Comparison of ENCODE assay signal across 10 mouse cellular contexts in the genomic region with DNA sequence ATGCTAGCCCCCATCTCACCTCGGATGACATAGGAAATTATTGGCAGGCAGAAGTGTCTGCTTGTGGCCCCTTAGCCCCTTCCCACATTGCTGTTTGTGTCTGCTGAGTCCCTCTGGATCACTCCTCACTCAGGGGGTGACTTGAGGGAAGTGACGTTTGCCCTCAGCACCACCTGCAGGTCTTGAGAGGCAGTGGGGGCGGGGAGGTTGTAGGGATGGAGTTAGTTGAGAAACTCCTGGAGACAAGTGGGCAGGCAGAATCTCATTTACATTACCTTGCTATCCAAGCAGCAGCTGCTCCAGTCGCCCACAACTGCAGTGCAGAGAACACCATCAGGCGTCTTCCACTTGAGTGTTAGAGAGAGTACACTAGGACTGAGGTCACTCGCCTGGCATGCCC. TPM values are rescaled to one million over a fixed set of nuclear protein-coding genes. Genes with fewer than 3 reads are reported as not detected.
DNase-seq lines count a peak whose midpoint lies in the region; ATAC-seq and TF ChIP-seq lines count a peak whose summit lies in the region.
"Had no signal": no experiment of that assay in that cellular context is flagged by ENCODE, and none has a peak within 500 bp of the region (broad histone marks: within the 10 kb centered on the region; RNA-seq: fewer than 3 reads in every experiment).

No protein-coding gene starts in this region.

- no peak for TF ChIP-seq POLR2A in thymus, adult 2 months (IDR thresholded peaks at IDR 0.05; ENCODE audit: control insufficient read depth, extremely low read depth, insufficient read depth, low read length, poor library complexity)

- H3K4me1 ChIP-seq in kidney, embryonic 15.5 days: peaks cover 40% of the 10 kb centered on the region
- H3K4me1 ChIP-seq in ES-E14 (ENCODE audit: control insufficient read depth in 2 of 2, insufficient read depth in 2 of 2, low read length in 2 of 2, poor library complexity in 1 of 2): peaks cover 11 to 25% of the 10 kb centered on the region in 2 experiments
- peaks cover 39% of the 10 kb centered on the region for H3K4me1 ChIP-seq in embryonic facial prominence, embryonic 10.5 days
- peaks cover 53% of the 10 kb centered on the region for H3K4me1 ChIP-seq in thymus, adult 2 months (replicated peaks; ENCODE audit: control insufficient read depth, insufficient read depth, low read length)
- H3K4me1 ChIP-seq in midbrain, embryonic 13.5 days (replicated peaks): peaks cover 38% of the 10 kb centered on the region

- H3K9ac ChIP-seq in kidney, embryonic 15.5 days: no peak overlapping the region; the same call in 1 of the 2 replicates
- H3K9ac ChIP-seq in ES-E14 (ENCODE audit: insufficient read depth, low read depth, low read length, poor library complexity, severe bottlenecking): peak overlapping the region; percentile 51
- no peak overlapping the region for H3K9ac ChIP-seq in midbrain, embryonic 13.5 days (replicated peaks)
- H3K9ac ChIP-seq: stomach, embryonic 15.5 days had no signal

- no peaks in the 10 kb centered on the region for H3K9me3 ChIP-seq in kidney, embryonic 15.5 days (replicated peaks)
- no peaks in the 10 kb centered on the region for H3K9me3 ChIP-seq in ES-E14 (ENCODE audit: control insufficient read depth, insufficient read depth, low read depth, low read length)
- no peaks in the 10 kb centered on the region for H3K9me3 ChIP-seq in embryonic facial prominence, embryonic 10.5 days
- no peaks in the 10 kb centered on the region for H3K9me3 ChIP-seq in midbrain, embryonic 13.5 days
- H3K9me3 ChIP-seq: G1E; stomach, embryonic 15.5 days had no signal

- no peak for DNase-seq in kidney, postnatal 25 days
- DNase-seq in ES-E14 (ENCODE audit: low read depth, low spot score): no peak
- no peak for DNase-seq in embryonic facial prominence, embryonic 10.5 days (ENCODE audit: low spot score)
- DNase-seq in thymus, adult 2 months: peak; percentile 80
- no peak for DNase-seq in cerebellum, adult 11-12 months
- DNase-seq: right cerebral cortex, postnatal 4 days had no signal

- no peak overlapping the region for H3K4me3 ChIP-seq in kidney, embryonic 15.5 days (replicated peaks)
- peak overlapping the region; percentile 49 to 65; a peak in 3 of 4 replicates for H3K4me3 ChIP-seq in ES-E14 (ENCODE audit: insufficient read depth in 1 of 2, low read depth in 1 of 2, low read length in 2 of 2, poor library complexity in 1 of 2, severe bottlenecking in 1 of 2)
- H3K4me3 ChIP-seq in embryonic facial prominence, embryonic 10.5 days: peak overlapping the region; percentile 12; the same call in 1 of the 2 replicates
- H3K4me3 ChIP-seq in thymus, adult 2 months (ENCODE audit: control insufficient read depth, insufficient read depth, low read length): no peak overlapping the region
- no peak overlapping the region for H3K4me3 ChIP-seq in midbrain, embryonic 13.5 days (replicated peaks)
- H3K4me3 ChIP-seq: stomach, embryonic 15.5 days had no signal

- 32% methylated on average over 6 of the region's 6 CpGs for WGBS in kidney, embryonic 15.5 days
- 27% methylated on average over 6 of the region's 6 CpGs for WGBS in embryonic facial prominence, embryonic 10.5 days
- WGBS in thymus, adult 2 months: 44% methylated on average over 6 of the region's 6 CpGs
- WGBS in midbrain, embryonic 13.5 days: 32% methylated on average over 6 of the region's 6 CpGs

- no peaks in the 10 kb centered on the region for H3K27me3 ChIP-seq in kidney, embryonic 15.5 days
- no peaks in the 10 kb centered on the region for H3K27me3 ChIP-seq in embryonic facial prominence, embryonic 10.5 days (replicated peaks; ENCODE audit: low read depth, poor library complexity, severe bottlenecking)
- no peaks in the 10 kb centered on the region for H3K27me3 ChIP-seq in thymus, adult 2 months (ENCODE audit: control insufficient read depth, insufficient read depth, low read length)
- H3K27me3 ChIP-seq in midbrain, embryonic 13.5 days: no peaks in the 10 kb centered on the region
- H3K27me3 ChIP-seq: stomach, embryonic 15.5 days had no signal

- H3K27ac ChIP-seq in kidney, embryonic 15.5 days: no peak overlapping the region
- H3K27ac ChIP-seq in ES-E14 (ENCODE audit: insufficient read depth, low read depth, low read length, poor library complexity, severe bottlenecking): peak overlapping the region; percentile 41
- no peak overlapping the region for H3K27ac ChIP-seq in embryonic facial prominence, embryonic 10.5 days (replicated peaks)
- peak overlapping the region; percentile 67 for H3K27ac ChIP-seq in thymus, adult 2 months (ENCODE audit: control insufficient read depth, insufficient read depth, low read length)
- no peak overlapping the region for H3K27ac ChIP-seq in midbrain, embryonic 13.5 days
- H3K27ac ChIP-seq: stomach, embryonic 15.5 days had no signal

- peak overlapping the region; percentile 82 for H3K4me2 ChIP-seq in kidney, embryonic 15.5 days
- no peak overlapping the region for H3K4me2 ChIP-seq in midbrain, embryonic 13.5 days (replicated peaks)

- no peak for ATAC-seq in kidney, embryonic 15.5 days (replicated peaks; ENCODE audit: low FRiP score)
- ATAC-seq in midbrain, embryonic 13.5 days: no peak

- in situ Hi-C loops in ES-E14 (cut with MboI; ENCODE audit: low sequenced_read_pairs in 2 of 2, unreplicated experiment in 2 of 2): no loop called here

- TF ChIP-seq CTCF in thymus, adult 2 months (IDR thresholded peaks at IDR 0.05; ENCODE audit: borderline replicate concordance, control insufficient read depth, extremely low read depth, insufficient read depth, low read length, poor library complexity): 0 out of 2 replicates have a peak, but pooled peaks have one; percentile 14

- H3K36me3 ChIP-seq in kidney, embryonic 15.5 days: 0 out of 2 replicates have a peak, but pooled peaks cover 6% of the 10 kb centered on the region
- peaks cover under 1% of the 10 kb centered on the region; the same call in 1 of the 2 replicates for H3K36me3 ChIP-seq in ES-E14 (ENCODE audit: control insufficient read depth, insufficient read depth, low read length, poor library complexity, severe bottlenecking)
- peaks cover 37% of the 10 kb centered on the region for H3K36me3 ChIP-seq in embryonic facial prominence, embryonic 10.5 days (replicated peaks)
- no peaks in the 10 kb centered on the region for H3K36me3 ChIP-seq in thymus, adult 2 months (ENCODE audit: control insufficient read depth, insufficient read depth, low read length)
- H3K36me3 ChIP-seq in midbrain, embryonic 13.5 days: no peaks in the 10 kb centered on the region
- H3K36me3 ChIP-seq: stomach, embryonic 15.5 days had no signal

TF ChIP-seq in ES-E14, 5 proteins besides CTCF, POLR2A, EP300 and RAD21:
- TF ChIP-seq HCFC1 (IDR thresholded peaks at IDR 0.05; ENCODE audit: borderline replicate concordance, insufficient read depth, low read length): no peak
- no peak for TF ChIP-seq MAFK (IDR thresholded peaks at IDR 0.05; ENCODE audit: insufficient read depth, low read depth, low read length)
- TF ChIP-seq ZNF384 (IDR thresholded peaks at IDR 0.05; ENCODE audit: low read depth, low read length): no peak
- TF ChIP-seq ZC3H11A (IDR thresholded peaks at IDR 0.05; ENCODE audit: borderline replicate concordance, low read depth, low read length): no peak
- TF ChIP-seq CHD2 (IDR thresholded peaks at IDR 0.05; ENCODE audit: low read depth, low read length): no peak

RNA-seq across cellular contexts. Expression of a gene that starts 36.8 kb away (rescaled TPM):
- 141 and 143 TPM in 2 replicates for polyA plus RNA-seq in kidney, embryonic 15.5 days (2015; fragmentation: Nextera tagmentation; extraction: Ambion mirVana)
- 62.1 and 83.4 TPM in 2 replicates for total RNA-seq in ES-E14 (2012; rRNA removed)
- polyA plus RNA-seq in embryonic facial prominence, embryonic 10.5 days (2016; fragmentation: Nextera tagmentation; extraction: Ambion mirVana): 141 and 143 TPM in 2 replicates
- 83.1 and 83.7 TPM in 2 replicates for polyA plus RNA-seq in thymus, adult 2 months (2012; rRNA removed)
- polyA plus RNA-seq in midbrain, embryonic 13.5 days (2015; fragmentation: Nextera tagmentation; extraction: Ambion mirVana): 136 and 147 TPM in 2 replicates

Comparison
In these comparisons a context has a peak if more than half of its experiments do, and no peak if none do; other contexts are left out.
1. H3K27ac ChIP-seq: peak in ES-E14 (single experiment) and thymus, adult 2 months (single experiment); none in kidney, embryonic 15.5 days (single experiment), embryonic facial prominence, embryonic 10.5 days (single experiment) and midbrain, embryonic 13.5 days (single experiment).
2. H3K4me3 ChIP-seq: peak in ES-E14 (2 of 2) and embryonic facial prominence, embryonic 10.5 days (single experiment); none in kidney, embryonic 15.5 days (single experiment), thymus, adult 2 months (single experiment) and midbrain, embryonic 13.5 days (single experiment).